Mouse (Mus musculus) embryonic facial prominence, embryonic 14.5 days (tissue): ENCODE data around the gene Snu13. TPM values are rescaled to one million over a fixed set of nuclear protein-coding genes. Genes with fewer than 3 reads are reported as not detected.

Experiments
- ATAC-seq: fragments of 200-750 bp; cut with Nextera tagmentation; 2 replicates; pipeline ENCODE4 v1.8.0; 2017; ENCODE audit warnings: low read depth, moderate number of reproducible peaks, moderate TSS enrichment
- DNase-seq: peaks from one replicate; pipeline ENCODE4 v3.0.0-alpha.2; 2015; ENCODE audit warnings: low spot score
- H3K27ac ChIP-seq: fragments of 300-500 bp; sonication (generic); replicated peaks from 2 replicates; pipeline ENCODE4 v1.5.1; 2014; ENCODE audit warnings: low read depth, mild to moderate bottlenecking, low read length, moderate library complexity
- H3K27me3 ChIP-seq: fragments of 300-500 bp; sonication (generic); replicated peaks from 2 replicates; pipeline ENCODE4 v1.6.1; 2014; ENCODE audit warnings: low read length; ENCODE audit not compliant: control insufficient read depth, insufficient read depth
- H3K36me3 ChIP-seq: fragments of 300-500 bp; sonication (generic); 2 replicates; pipeline ENCODE4 v1.6.1; 2014; ENCODE audit warnings: low read length, mixed read lengths; ENCODE audit not compliant: control insufficient read depth, insufficient read depth
- H3K4me1 ChIP-seq: fragments of 300-500 bp; sonication (generic); 2 replicates; pipeline ENCODE4 v1.6.1; 2014; ENCODE audit warnings: antibody characterized with exemption, low read length; ENCODE audit not compliant: control insufficient read depth, insufficient read depth
- H3K4me2 ChIP-seq: fragments of 300-500 bp; sonication (generic); 2 replicates; pipeline ENCODE4 v1.6.1; 2014; ENCODE audit warnings: low read depth, mild to moderate bottlenecking, low read length, moderate library complexity, mixed read lengths
- H3K4me3 ChIP-seq: fragments of 300-500 bp; sonication (generic); 2 replicates; pipeline ENCODE4 v1.5.1; 2014; ENCODE audit warnings: low read depth, mild to moderate bottlenecking, low read length
- H3K9ac ChIP-seq: fragments of 300-500 bp; sonication (generic); 2 replicates; pipeline ENCODE4 v1.6.1; 2014; ENCODE audit warnings: low read depth, mild to moderate bottlenecking, low read length, moderate library complexity, mixed read lengths
- H3K9me3 ChIP-seq: fragments of 300-500 bp; sonication (generic); 2 replicates; pipeline ENCODE4 v1.6.1; 2016; ENCODE audit warnings: low read length; ENCODE audit not compliant: control insufficient read depth
- WGBS: fragments of 180-500 bp; shearing (Covaris S2); extraction: QIAGEN DNeasy Blood & Tissue Kit; methylation state at CpG from one replicate; pipeline ENCODE4 v1.1.7; 2014; 5-methylcytosine and 5-hydroxymethylcytosine counted together
- polyA plus RNA-seq: library from polyadenylated mRNA; unstranded; fragments of >200 nt; fragmentation: Nextera tagmentation; extraction: Ambion mirVana; gene quantifications from 2 replicates; pipeline ENCODE4 v1.2.1, GENCODE M21; 2014

The Snu13 gene
- polyA plus RNA-seq, 1 experiment from 2014 or later: 262 TPM

DNA sequence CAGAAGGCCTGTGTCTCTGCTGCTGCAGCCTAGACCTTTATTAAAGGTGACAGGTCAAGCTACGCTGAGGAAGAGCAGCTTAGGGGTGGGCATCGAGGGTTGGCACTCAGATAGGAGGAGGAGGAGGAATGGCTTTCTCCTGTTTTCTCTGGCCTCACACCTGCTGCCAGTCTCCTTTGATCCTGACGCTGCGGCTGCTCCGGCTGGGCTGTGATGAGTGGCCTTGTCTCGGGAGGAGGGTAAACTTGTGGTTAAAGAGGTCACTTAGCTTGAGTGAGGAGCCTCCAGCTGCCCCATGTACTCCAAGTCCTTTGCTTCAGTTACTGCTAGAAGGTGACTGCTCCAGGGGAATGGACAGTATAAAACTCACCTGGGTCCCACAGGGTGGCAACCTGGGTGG, 53.4 kb downstream of the Snu13 start:
- H3K9ac ChIP-seq: no peak overlapping the region
- no peak overlapping the region for H3K27ac ChIP-seq
- 68% methylated on average over 6 of the region's 6 CpGs for WGBS
- H3K4me3 ChIP-seq: no peak overlapping the region
- no peaks in the 10 kb centered on the region for H3K4me1 ChIP-seq
- ATAC-seq: no peak
- H3K4me2 ChIP-seq: no peak overlapping the region
- peaks cover 60% of the 10 kb centered on the region for H3K36me3 ChIP-seq
- DNase-seq: no peak
- no peaks in the 10 kb centered on the region for H3K9me3 ChIP-seq
- H3K27me3 ChIP-seq: no peaks in the 10 kb centered on the region

- Histone ChIP-seq H3K4me2 (no peak overlapping the region), H3K4me3 (no peak overlapping the region), H3K4me1 (no peaks in the 10 kb centered on the region), H3K9me3 (no peaks in the 10 kb centered on the region), H3K9ac (no peak overlapping the region), H3K27me3 (no peaks in the 10 kb centered on the region), H3K36me3 (peaks cover 29% of the 10 kb centered on the region; the same call in 1 of the 2 replicates), H3K27ac (no peak overlapping the region)
- DNase-seq: peak; percentile 13
- 54% methylated on average over 7 of the region's 7 CpGs for WGBS
- no peak for ATAC-seq
Observed at GRCm38 (mm10) chr15:81990549-81990948, 56.8 kb downstream of the Snu13 start.

Other genes starting within 250 kb of the Snu13 start
- 25.5 and 29.3 TPM in 2 replicates for gene Tef, start 245.2 kb downstream of the Snu13 start, polyA plus RNA-seq
- 23.0 and 26.8 TPM in 2 replicates for gene Tob2, start 188.8 kb downstream of the Snu13 start, polyA plus RNA-seq
- 138 and 146 TPM in 2 replicates for gene Phf5a, start 175.7 kb downstream of the Snu13 start, polyA plus RNA-seq
- 160 and 165 TPM in 2 replicates for gene Aco2, start 175.3 kb downstream of the Snu13 start, polyA plus RNA-seq
- gene Polr3h, start 121.4 kb downstream of the Snu13 start, polyA plus RNA-seq: 70.4 and 72.6 TPM in 2 replicates
- 20.2 and 20.9 TPM in 2 replicates for gene Csdc2, start 110.8 kb downstream of the Snu13 start, polyA plus RNA-seq
- gene Pmm1, start 86.7 kb downstream of the Snu13 start, polyA plus RNA-seq: 43.0 and 43.5 TPM in 2 replicates
- not detected in 2 replicates for gene 1700029P11Rik, start 67.1 kb downstream of the Snu13 start, polyA plus RNA-seq
- 68.4 and 68.8 TPM in 2 replicates for gene Xrcc6, start 59.8 kb downstream of the Snu13 start, polyA plus RNA-seq
- 27.2 and 27.7 TPM in 2 replicates for gene Desi1, start 13.7 kb downstream of the Snu13 start, polyA plus RNA-seq
- not detected in 2 replicates for gene 4930407I10Rik, start 11.6 kb upstream of the Snu13 start, polyA plus RNA-seq
- gene Mei1, start 22.4 kb upstream of the Snu13 start, polyA plus RNA-seq: 0.14 TPM in 1 of 2 replicates, not detected in the other
- 29.6 and 30.2 TPM in 2 replicates for gene Ccdc134, start 80.3 kb upstream of the Snu13 start, polyA plus RNA-seq
- 99.2 and 123 TPM in 2 replicates for gene Srebf2, start 99.6 kb upstream of the Snu13 start, polyA plus RNA-seq
- gene Shisa8, start 165.2 kb upstream of the Snu13 start, polyA plus RNA-seq: 0.93 and 1.4 TPM in 2 replicates
- gene Tnfrsf13c, start 176.8 kb upstream of the Snu13 start, polyA plus RNA-seq: 0.17 and 0.40 TPM in 2 replicates
- 51.7 and 63.5 TPM in 2 replicates for gene Cenpm, start 197.2 kb upstream of the Snu13 start, polyA plus RNA-seq
- 0.25 TPM in 1 of 2 replicates, not detected in the other for gene 1500009C09Rik, start 204.8 kb upstream of the Snu13 start, polyA plus RNA-seq
- gene Sept3, start 227.3 kb upstream of the Snu13 start, polyA plus RNA-seq: 13.7 and 16.7 TPM in 2 replicates